Mouse (Mus musculus): ENCODE measurements at regions not wholly inside any gene's neighbourhood (a gene's known extent, or its start where the extent isn't known, plus 50 kb on each side); places are given as distances from the start of the nearest gene placed in this dataset.
A peak's percentile ranks its signal among the peaks of the same experiment; 100 is the strongest.

- DNase-seq (ENCODE audit: low spot score) = no peak
These were observed 666.1 kb downstream of the Pkhd1 start for GRCm38 (mm10) chr1:19951680-19952248.

- DNase-seq (ENCODE audit: low spot score) = peak; percentile 39
These were observed 644.5 kb downstream of the Pkhd1 start for GRCm38 (mm10) chr1:19973364-19973763.

DNA sequence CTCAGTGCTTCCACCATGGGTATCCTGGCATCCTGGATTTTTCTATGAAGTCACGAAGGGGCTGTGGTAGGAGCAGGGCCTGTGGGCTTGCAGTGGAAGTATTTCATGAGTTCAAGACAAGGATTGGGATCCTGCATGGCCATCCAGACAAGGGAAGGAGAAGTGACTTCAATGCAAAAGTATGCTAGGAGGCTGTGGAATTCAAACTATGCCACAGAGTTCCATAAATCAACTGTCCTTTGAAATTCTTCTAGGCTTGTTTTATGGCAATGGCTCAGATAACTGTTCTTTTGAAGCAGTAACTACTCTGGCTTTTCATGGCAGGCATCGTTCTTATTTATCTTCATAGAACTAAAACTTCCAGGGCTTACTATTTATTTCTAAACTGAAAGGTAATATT lies 643.9 kb downstream of the Pkhd1 start:
- no peak for DNase-seq (ENCODE audit: low spot score)

- DNase-seq (ENCODE audit: low spot score) = no peak
These were observed 642.4 kb downstream of the Pkhd1 start for GRCm38 (mm10) chr1:19975436-19975835.

GRCm38 (mm10) chr1:19981189-19981588 lies 636.7 kb downstream of the Pkhd1 start:
- DNase-seq (ENCODE audit: low spot score) = no peak

DNA sequence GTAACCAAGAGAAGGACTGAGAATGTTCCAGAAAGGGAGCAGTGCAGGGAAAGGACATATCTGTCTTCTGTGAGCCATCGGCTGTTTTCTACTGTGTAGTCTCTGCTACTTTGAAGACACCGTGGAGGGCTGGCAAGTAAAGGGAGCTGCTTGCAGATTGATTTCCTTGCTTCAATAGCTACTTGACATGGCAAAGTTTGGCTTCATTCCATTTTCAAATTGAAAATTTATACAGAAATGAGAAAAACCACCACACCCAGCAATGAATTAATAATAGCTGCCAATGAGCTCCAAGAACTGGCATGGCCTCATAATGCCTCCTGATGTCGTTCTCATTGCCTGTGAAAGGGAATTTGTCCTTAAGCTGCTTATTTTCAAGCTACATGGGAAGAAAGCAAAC lies 635.1 kb downstream of the Pkhd1 start:
- no peak for DNase-seq (ENCODE audit: low spot score)

GRCm38 (mm10) chr1:19983504-19983903 lies 634.4 kb downstream of the Pkhd1 start:
- DNase-seq (ENCODE audit: low spot score) = peak; percentile 80

GRCm38 (mm10) chr1:19989921-19990320 lies 627.9 kb downstream of the Pkhd1 start:
- no peak for DNase-seq (ENCODE audit: low spot score)
